Mouse (Mus musculus) intestine, embryonic 16.5 days (tissue): ENCODE measurements around the gene H13. TPM values are rescaled to one million over a fixed set of nuclear protein-coding genes. Genes with fewer than 3 reads are reported as not detected.
"Not testable (repeated sequence)": the region's sequence is repeated elsewhere in the genome, so short reads cannot be mapped to it uniquely, and the experiment has no call there.

ENCODE experiments used
- ATAC-seq: fragments of 200-750 bp; cut with Nextera tagmentation; 2 replicates; pipeline ENCODE4 v1.8.0; 2017; ENCODE audit warnings: moderate TSS enrichment, moderate library complexity
- H3K27ac ChIP-seq: fragments of 300-500 bp; sonication (generic); 2 replicates; pipeline ENCODE4 v1.5.1; 2014; ENCODE audit warnings: mild to moderate bottlenecking, low read length
- H3K27me3 ChIP-seq: fragments of 300-500 bp; sonication (generic); replicated peaks from 2 replicates; pipeline ENCODE4 v1.6.1; 2014; ENCODE audit warnings: low read length, control low read depth, mixed read lengths; ENCODE audit not compliant: control insufficient read depth, insufficient read depth
- H3K36me3 ChIP-seq: fragments of 300-500 bp; sonication (generic); 2 replicates; pipeline ENCODE4 v1.6.1; 2014; ENCODE audit warnings: low read length, control low read depth; ENCODE audit not compliant: control insufficient read depth, insufficient read depth
- H3K4me1 ChIP-seq: fragments of 300-500 bp; sonication (generic); 2 replicates; pipeline ENCODE4 v1.6.1; 2014; ENCODE audit warnings: low read length, control low read depth, mixed read lengths; ENCODE audit not compliant: control insufficient read depth, insufficient read depth
- H3K4me2 ChIP-seq: fragments of 300-500 bp; sonication (generic); 2 replicates; pipeline ENCODE4 v1.6.1; 2014; ENCODE audit warnings: low read depth, low read length, control low read depth
- H3K4me3 ChIP-seq: fragments of 300-500 bp; sonication (generic); 2 replicates; pipeline ENCODE4 v1.5.1; 2014; ENCODE audit warnings: mild to moderate bottlenecking, low read length
- H3K9ac ChIP-seq: fragments of 300-500 bp; sonication (generic); 2 replicates; pipeline ENCODE4 v1.6.1; 2014; ENCODE audit warnings: low read depth, low read length
- H3K9me3 ChIP-seq: fragments of 300-500 bp; sonication (generic); 2 replicates; pipeline ENCODE4 v1.6.1; 2016; ENCODE audit warnings: low read length, control low read depth; ENCODE audit not compliant: control insufficient read depth
- WGBS: fragments of 180-500 bp; shearing (Covaris S2); extraction: QIAGEN DNeasy Blood & Tissue Kit; methylation state at CpG from one replicate; pipeline ENCODE4 v1.1.7; 2014; 5-methylcytosine and 5-hydroxymethylcytosine counted together
- polyA plus RNA-seq: library from polyadenylated mRNA; unstranded; fragments of >200 nt; fragmentation: Nextera tagmentation; extraction: Ambion mirVana; gene quantifications from 2 replicates; pipeline ENCODE4 v1.2.1, GENCODE M21; 2015

Gene H13
- polyA plus RNA-seq, 1 experiment from 2014 or later, result 116 TPM

- no peak overlapping the region for H3K9ac ChIP-seq
- no peaks in the 10 kb centered on the region for H3K27me3 ChIP-seq
- ATAC-seq, result peak; percentile 29
- 35% methylated on average over 14 of the region's 14 CpGs for WGBS
- no peak overlapping the region for H3K27ac ChIP-seq
- no peak overlapping the region for H3K4me2 ChIP-seq
- no peaks in the 10 kb centered on the region for H3K9me3 ChIP-seq
- no peaks in the 10 kb centered on the region for H3K36me3 ChIP-seq
- no peaks in the 10 kb centered on the region; the same call in 1 of the 2 replicates for H3K4me1 ChIP-seq
- no peak overlapping the region for H3K4me3 ChIP-seq
Measured at GRCm38 (mm10) chr2:152653874-152654715, 15.2 kb upstream of the H13 start.

DNA sequence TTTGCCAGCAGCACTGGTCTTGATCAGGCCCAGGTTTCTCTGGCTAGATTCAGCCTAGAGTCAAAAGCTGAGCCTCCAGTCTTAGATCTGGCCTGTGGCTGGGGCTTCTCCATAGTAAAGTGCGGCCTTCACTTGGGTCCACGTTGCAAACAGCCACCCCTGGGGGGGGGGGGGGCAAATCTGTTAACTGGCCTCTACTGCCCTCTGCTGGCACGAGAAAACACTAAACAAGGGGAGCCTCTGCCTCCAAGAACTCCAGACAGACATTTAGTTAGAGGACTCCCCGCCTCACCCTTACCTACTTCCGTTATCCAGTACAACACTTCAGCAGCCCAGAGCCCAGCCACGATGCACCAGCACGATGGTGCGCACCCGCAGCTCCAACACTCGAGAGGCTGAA is 11.9 kb upstream of the H13 start:
- Histone ChIP-seq H3K4me2 (no peak overlapping the region), H3K36me3 (no peaks in the 10 kb centered on the region), H3K27ac (no peak overlapping the region), H3K27me3 (no peaks in the 10 kb centered on the region), H3K4me1 (no peaks in the 10 kb centered on the region; the same call in 1 of the 2 replicates), H3K9ac (no peak overlapping the region), H3K9me3 (no peaks in the 10 kb centered on the region), H3K4me3 (no peak overlapping the region)
- WGBS, result 54% methylated on average over 10 of the region's 10 CpGs
- no peak for ATAC-seq

DNA sequence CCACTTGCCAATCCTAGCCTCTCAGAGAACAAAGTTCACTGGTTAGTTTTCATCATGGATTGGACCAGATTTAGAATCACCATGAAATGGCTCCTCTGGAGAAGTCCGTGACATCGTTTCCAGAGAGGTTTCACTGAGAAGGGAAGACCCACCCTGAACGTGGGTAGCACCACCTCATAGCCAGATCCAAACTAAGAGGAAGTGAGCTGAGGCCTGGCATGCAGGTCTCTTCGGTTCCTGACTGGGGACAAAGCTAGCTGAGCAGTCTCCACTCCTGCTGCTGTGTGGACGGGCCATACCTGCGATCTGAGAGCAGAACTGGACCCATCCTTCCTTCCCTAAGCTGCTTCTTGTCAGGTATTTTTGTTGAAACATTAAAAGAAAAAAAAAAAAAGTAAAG is 8.1 kb upstream of the H13 start:
- Histone ChIP-seq H3K27me3 (no peaks in the 10 kb centered on the region), H3K4me3 (no peak overlapping the region), H3K36me3 (no peaks in the 10 kb centered on the region), H3K27ac (no peak overlapping the region), H3K4me1 (no peaks in the 10 kb centered on the region), H3K9me3 (no peaks in the 10 kb centered on the region), H3K9ac (no peak overlapping the region), H3K4me2 (no peak overlapping the region)
- ATAC-seq, result no peak
- WGBS, result 77% methylated on average over 6 of the region's 6 CpGs

- not testable (repeated sequence) for H3K4me3 ChIP-seq
Measured at GRCm38 (mm10) chr2:152666191-152666590, 3.1 kb upstream of the H13 start.

GRCm38 (mm10) chr2:152669639-152670484 is 601 bp downstream of the H13 start:
- peak; percentile 73 for ATAC-seq
- no peaks in the 10 kb centered on the region for H3K9me3 ChIP-seq
- no peaks in the 10 kb centered on the region for H3K27me3 ChIP-seq
- peak overlapping the region; percentile 99 for H3K9ac ChIP-seq
- 0 out of 2 replicates have a peak, but pooled peaks cover 4% of the 10 kb centered on the region for H3K36me3 ChIP-seq
- peaks cover 38% of the 10 kb centered on the region for H3K4me1 ChIP-seq
- H3K4me2 ChIP-seq, result peak overlapping the region; percentile 88
- under 1% methylated on average over 45 of the region's 46 CpGs for WGBS
- H3K4me3 ChIP-seq, result peak overlapping the region; percentile 93
- peak overlapping the region; percentile 94 for H3K27ac ChIP-seq

More at GRCm38 (mm10) chr2:152666191-152666590, 3.1 kb upstream of the H13 start:
- not testable (repeated sequence) for H3K4me2 ChIP-seq, H3K9me3 ChIP-seq, H3K9ac ChIP-seq, H3K36me3 ChIP-seq, ATAC-seq, H3K27me3 ChIP-seq, H3K27ac ChIP-seq
- peaks cover 11% of the 10 kb centered on the region for H3K4me1 ChIP-seq
- 65% methylated on average over 3 of the region's 3 CpGs for WGBS

- Histone ChIP-seq H3K4me3 (peak overlapping the region; percentile 93), H3K9me3 (no peaks in the 10 kb centered on the region), H3K4me1 (peaks cover 44% of the 10 kb centered on the region), H3K27me3 (no peaks in the 10 kb centered on the region), H3K27ac (peak overlapping the region; percentile 6; the same call in 1 of the 2 replicates), H3K9ac (peak overlapping the region; percentile 99), H3K4me2 (peak overlapping the region; percentile 88), H3K36me3 (peaks cover 13% of the 10 kb centered on the region; the same call in 1 of the 2 replicates)
- WGBS, result 47% methylated on average over 9 of the region's 9 CpGs
- ATAC-seq, result no peak
Measured at GRCm38 (mm10) chr2:152670983-152671641, 1.9 kb downstream of the H13 start.

GRCm38 (mm10) chr2:152671642-152671999 is 2.4 kb downstream of the H13 start:
- H3K4me1 ChIP-seq, result peaks cover 44% of the 10 kb centered on the region
- no peak overlapping the region for H3K27ac ChIP-seq
- H3K27me3 ChIP-seq, result no peaks in the 10 kb centered on the region
- H3K9ac ChIP-seq, result peak overlapping the region; percentile 99; the same call in 1 of the 2 replicates
- H3K36me3 ChIP-seq, result peaks cover 13% of the 10 kb centered on the region; the same call in 1 of the 2 replicates
- ATAC-seq, result peak; percentile 46
- peak overlapping the region; percentile 93; the same call in 1 of the 2 replicates for H3K4me3 ChIP-seq
- 15% methylated on average over 5 of the region's 5 CpGs for WGBS
- H3K4me2 ChIP-seq, result peak overlapping the region; percentile 88
- H3K9me3 ChIP-seq, result no peaks in the 10 kb centered on the region

GRCm38 (mm10) chr2:152672166-152672565 is 2.9 kb downstream of the H13 start:
- Histone ChIP-seq H3K27me3 (no peaks in the 10 kb centered on the region), H3K4me2 (peak overlapping the region; percentile 88; the same call in 1 of the 2 replicates), H3K27ac (no peak overlapping the region), H3K36me3 (peaks cover 13% of the 10 kb centered on the region; the same call in 1 of the 2 replicates), H3K9ac (peak overlapping the region; percentile 30; the same call in 1 of the 2 replicates), H3K9me3 (no peaks in the 10 kb centered on the region), H3K4me1 (peaks cover 44% of the 10 kb centered on the region), H3K4me3 (0 out of 2 replicates have a peak overlapping the region, but pooled peaks have one; percentile 7)
- ATAC-seq, result no peak
- WGBS, result 78% methylated on average over 12 of the region's 12 CpGs
